Mouse (Mus musculus) midbrain, embryonic 13.5 days (tissue): Measurements from ENCODE around the gene Fam110a. TPM values are rescaled to one million over a fixed set of nuclear protein-coding genes. Genes with fewer than 3 reads are reported as not detected.

Experiments used
- ATAC-seq: fragments of 200-750 bp; cut with Nextera tagmentation; 2 replicates; pipeline ENCODE4 v1.8.0; 2017; ENCODE audit warnings: mild to moderate bottlenecking, moderate TSS enrichment, moderate library complexity
- H3K27ac ChIP-seq: fragments of 300-500 bp; sonication (generic); 2 replicates; pipeline ENCODE4 v1.5.1; 2015; ENCODE audit warnings: inconsistent platforms, mild to moderate bottlenecking, moderate library complexity
- H3K27me3 ChIP-seq: fragments of 300-500 bp; sonication (generic); 2 replicates; pipeline ENCODE4 v1.6.1; 2015; ENCODE audit warnings: mild to moderate bottlenecking, inconsistent platforms
- H3K36me3 ChIP-seq: fragments of 300-500 bp; sonication (generic); 2 replicates; pipeline ENCODE4 v1.6.1; 2015; ENCODE audit warnings: mild to moderate bottlenecking, inconsistent platforms
- H3K4me1 ChIP-seq: fragments of 300-500 bp; sonication (generic); replicated peaks from 2 replicates; pipeline ENCODE4 v1.6.1; 2015; ENCODE audit warnings: inconsistent platforms
- H3K4me2 ChIP-seq: fragments of 300-500 bp; sonication (generic); replicated peaks from 2 replicates; pipeline ENCODE4 v1.6.1; 2015; ENCODE audit warnings: moderate library complexity, mild to moderate bottlenecking, inconsistent platforms
- H3K4me3 ChIP-seq: fragments of 300-500 bp; sonication (generic); replicated peaks from 2 replicates; pipeline ENCODE4 v1.5.1; 2015; ENCODE audit warnings: mild to moderate bottlenecking, inconsistent platforms
- H3K9ac ChIP-seq: fragments of 300-500 bp; sonication (generic); replicated peaks from 2 replicates; pipeline ENCODE4 v1.6.1; 2015; ENCODE audit warnings: mild to moderate bottlenecking, inconsistent platforms
- H3K9me3 ChIP-seq: fragments of 300-500 bp; sonication (generic); 2 replicates; pipeline ENCODE4 v1.6.1; 2016; ENCODE audit warnings: mild to moderate bottlenecking, inconsistent platforms
- WGBS: fragments of 180-500 bp; shearing (Covaris S2); methylation state at CpG from one replicate; pipeline ENCODE4 v1.1.7; 2015; 5-methylcytosine and 5-hydroxymethylcytosine counted together
- polyA plus RNA-seq: library from polyadenylated mRNA; unstranded; fragments of >200 nt; fragmentation: Nextera tagmentation; extraction: Ambion mirVana; gene quantifications from 2 replicates; pipeline ENCODE4 v1.2.1, GENCODE M21; 2015

The Fam110a gene
- polyA plus RNA-seq, 1 experiment from 2014 or later: 97.3 TPM

- H3K27me3 ChIP-seq: no peaks in the 10 kb centered on the region
- H3K9ac ChIP-seq: peak overlapping the region; percentile 87
- H3K4me3 ChIP-seq: peak overlapping the region; percentile 77; the same call in 1 of the 2 replicates
- H3K4me2 ChIP-seq: peak overlapping the region; percentile 79
- peaks cover 63% of the 10 kb centered on the region for H3K4me1 ChIP-seq
- H3K27ac ChIP-seq: no peak overlapping the region
- WGBS: 68% methylated on average over 6 of the region's 6 CpGs
- no peaks in the 10 kb centered on the region for H3K36me3 ChIP-seq
- no peaks in the 10 kb centered on the region for H3K9me3 ChIP-seq
- ATAC-seq: no peak
Measured at GRCm38 (mm10) chr2:151978494-151978893, 1.5 kb downstream of the Fam110a start.

GRCm38 (mm10) chr2:151977689-151978440, 2.2 kb downstream of the Fam110a start:
- Histone ChIP-seq H3K9me3 (no peaks in the 10 kb centered on the region), H3K27ac (no peak overlapping the region), H3K27me3 (no peaks in the 10 kb centered on the region), H3K36me3 (no peaks in the 10 kb centered on the region), H3K4me3 (no peak overlapping the region), H3K4me1 (peaks cover 69% of the 10 kb centered on the region), H3K9ac (no peak overlapping the region), H3K4me2 (peak overlapping the region; percentile 79)
- ATAC-seq: no peak
- 84% methylated on average over 4 of the region's 4 CpGs for WGBS

GRCm38 (mm10) chr2:151976067-151976466, 4.0 kb downstream of the Fam110a start:
- ATAC-seq: no peak
- H3K9me3 ChIP-seq: no peaks in the 10 kb centered on the region
- H3K9ac ChIP-seq: no peak overlapping the region
- H3K27ac ChIP-seq: no peak overlapping the region
- 88% methylated on average over 3 of the region's 3 CpGs for WGBS
- H3K27me3 ChIP-seq: no peaks in the 10 kb centered on the region
- H3K4me2 ChIP-seq: no peak overlapping the region
- no peaks in the 10 kb centered on the region for H3K36me3 ChIP-seq
- H3K4me3 ChIP-seq: no peak overlapping the region
- H3K4me1 ChIP-seq: peaks cover 87% of the 10 kb centered on the region

- no peak for ATAC-seq
- H3K4me2 ChIP-seq: no peak overlapping the region
- no peak overlapping the region for H3K9ac ChIP-seq
- 91% methylated on average over 5 of the region's 5 CpGs for WGBS
- H3K9me3 ChIP-seq: no peaks in the 10 kb centered on the region
- H3K27me3 ChIP-seq: no peaks in the 10 kb centered on the region
- no peaks in the 10 kb centered on the region for H3K36me3 ChIP-seq
- no peak overlapping the region for H3K27ac ChIP-seq
- H3K4me1 ChIP-seq: peaks cover 87% of the 10 kb centered on the region
- H3K4me3 ChIP-seq: no peak overlapping the region
Measured at GRCm38 (mm10) chr2:151975295-151975694, 4.7 kb downstream of the Fam110a start.

GRCm38 (mm10) chr2:151973595-151974562, 6.1 kb downstream of the Fam110a start:
- Histone ChIP-seq H3K9ac (peak overlapping the region; percentile 62), H3K4me2 (peak overlapping the region; percentile 67), H3K27me3 (no peaks in the 10 kb centered on the region), H3K9me3 (no peaks in the 10 kb centered on the region), H3K27ac (peak overlapping the region; percentile 86), H3K4me1 (peaks cover 91% of the 10 kb centered on the region), H3K36me3 (peaks cover 4% of the 10 kb centered on the region; the same call in 1 of the 2 replicates), H3K4me3 (peak overlapping the region; percentile 39)
- peak; percentile 5; the same call in 1 of the 2 replicates for ATAC-seq
- WGBS: 3% methylated on average over 36 of the region's 36 CpGs

- peaks cover 4% of the 10 kb centered on the region; the same call in 1 of the 2 replicates for H3K36me3 ChIP-seq
- H3K27me3 ChIP-seq: no peaks in the 10 kb centered on the region
- 7% methylated on average over 23 of the region's 23 CpGs for WGBS
- peak; percentile 73 for ATAC-seq
- no peaks in the 10 kb centered on the region for H3K9me3 ChIP-seq
- peak overlapping the region; percentile 67 for H3K4me2 ChIP-seq
- peaks cover 91% of the 10 kb centered on the region for H3K4me1 ChIP-seq
- peak overlapping the region; percentile 86 for H3K27ac ChIP-seq
- peak overlapping the region; percentile 62 for H3K9ac ChIP-seq
- H3K4me3 ChIP-seq: peak overlapping the region; percentile 39
Measured at GRCm38 (mm10) chr2:151972880-151973594, 7.0 kb downstream of the Fam110a start.

- ATAC-seq: no peak
- H3K4me1 ChIP-seq: peaks cover 91% of the 10 kb centered on the region
- H3K27me3 ChIP-seq: no peaks in the 10 kb centered on the region
- 84% methylated on average over 5 of the region's 5 CpGs for WGBS
- H3K27ac ChIP-seq: peak overlapping the region; percentile 48; the same call in 1 of the 2 replicates
- peaks cover 4% of the 10 kb centered on the region; the same call in 1 of the 2 replicates for H3K36me3 ChIP-seq
- H3K9me3 ChIP-seq: no peaks in the 10 kb centered on the region
- H3K9ac ChIP-seq: no peak overlapping the region; the same call in 1 of the 2 replicates
- peak overlapping the region; percentile 80 for H3K4me2 ChIP-seq
- no peak overlapping the region for H3K4me3 ChIP-seq
Measured at GRCm38 (mm10) chr2:151971748-151972147, 8.3 kb downstream of the Fam110a start.

GRCm38 (mm10) chr2:151970191-151971172, 9.5 kb downstream of the Fam110a start:
- Histone ChIP-seq H3K4me1 (peaks cover 88% of the 10 kb centered on the region), H3K36me3 (peaks cover 4% of the 10 kb centered on the region; the same call in 1 of the 2 replicates), H3K9me3 (no peaks in the 10 kb centered on the region), H3K4me3 (peak overlapping the region; percentile 50), H3K9ac (peak overlapping the region; percentile 88), H3K27me3 (no peaks in the 10 kb centered on the region), H3K27ac (peak overlapping the region; percentile 93), H3K4me2 (peak overlapping the region; percentile 80)
- peak; percentile 87 for ATAC-seq
- WGBS: 40% methylated on average over 53 of the region's 53 CpGs

GRCm38 (mm10) chr2:151969396-151969795, 10.6 kb downstream of the Fam110a start:
- Histone ChIP-seq H3K4me1 (peaks cover 93% of the 10 kb centered on the region), H3K9ac (peak overlapping the region; percentile 88), H3K27ac (peak overlapping the region; percentile 93; the same call in 1 of the 2 replicates), H3K4me2 (peak overlapping the region; percentile 80), H3K36me3 (peaks cover 4% of the 10 kb centered on the region; the same call in 1 of the 2 replicates), H3K27me3 (no peaks in the 10 kb centered on the region), H3K9me3 (no peaks in the 10 kb centered on the region), H3K4me3 (peak overlapping the region; percentile 50)
- WGBS: 90% methylated on average over 6 of the region's 6 CpGs
- no peak for ATAC-seq

- Histone ChIP-seq H3K9ac (0 out of 2 replicates have a peak overlapping the region, but pooled peaks have one; percentile 8), H3K27ac (peak overlapping the region; percentile 93; the same call in 1 of the 2 replicates), H3K27me3 (no peaks in the 10 kb centered on the region), H3K4me3 (peak overlapping the region; percentile 50), H3K4me2 (peak overlapping the region; percentile 80), H3K9me3 (no peaks in the 10 kb centered on the region), H3K4me1 (peaks cover 93% of the 10 kb centered on the region), H3K36me3 (peaks cover 4% of the 10 kb centered on the region; the same call in 1 of the 2 replicates)
- ATAC-seq: no peak
- 82% methylated on average over 7 of the region's 7 CpGs for WGBS
Measured at GRCm38 (mm10) chr2:151968986-151969385, 11.0 kb downstream of the Fam110a start.
